Mouse (Mus musculus): Measurements from ENCODE around the gene Fam83c.

DNA sequence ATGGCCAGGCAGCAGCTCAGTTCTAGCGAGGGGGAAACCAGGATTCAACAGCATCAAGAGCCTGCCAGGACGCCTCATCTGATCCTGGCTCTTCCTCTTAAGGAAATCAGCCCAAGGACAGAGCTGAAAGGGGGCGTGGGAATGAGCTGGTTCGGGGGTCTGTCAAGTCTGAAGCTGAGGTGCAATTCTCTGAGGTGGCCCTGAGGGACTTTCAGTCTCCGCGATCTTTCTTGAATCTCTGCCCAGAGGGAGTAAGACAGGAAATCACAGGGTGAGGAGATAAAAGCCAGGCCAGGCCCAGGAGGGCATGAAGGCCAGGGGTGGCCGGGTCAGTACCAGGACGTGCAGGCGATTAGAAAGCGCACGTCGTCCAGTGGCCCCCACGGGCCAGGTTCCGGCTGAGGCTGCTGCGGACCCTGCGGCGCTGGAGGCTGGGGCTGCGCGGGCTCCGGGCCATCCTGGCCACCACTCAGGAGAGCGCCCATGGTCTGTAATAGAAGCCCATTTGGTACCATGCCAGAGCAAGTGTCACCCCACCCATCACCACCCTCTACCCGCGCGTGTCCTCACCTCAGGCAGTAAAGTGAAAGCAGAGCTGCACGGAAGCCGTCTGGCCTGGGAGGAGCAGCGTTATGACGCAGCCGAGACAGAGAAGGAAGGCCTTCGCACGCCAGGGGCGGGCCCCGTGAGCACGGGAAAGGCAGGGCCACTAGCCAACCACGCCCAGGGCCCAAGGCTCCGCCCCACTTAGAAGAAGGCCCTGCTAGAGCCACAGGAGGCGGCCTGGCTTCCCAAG lies 15.9 kb downstream of the Fam83c start:
- TF ChIP-seq CTCF (conservative IDR thresholded peaks at IDR 0.05; ENCODE audit: low read length) (no peak), POU5F1 (IDR thresholded peaks at IDR 0.05; ENCODE audit: borderline replicate concordance, low read length) (no peak), NANOG (IDR thresholded peaks at IDR 0.05; ENCODE audit: borderline replicate concordance, low read length) (no peak)

All from E14TG2a.4 (cell line).